Mouse (Mus musculus) forebrain, postnatal 0 days (tissue): ENCODE results near the gene Pepd. TPM values are rescaled to one million over a fixed set of nuclear protein-coding genes. Genes with fewer than 3 reads are reported as not detected.

Experiments used
- ATAC-seq: fragments of 200-750 bp; cut with Nextera tagmentation; 2 replicates; pipeline ENCODE4 v1.8.0; 2017; ENCODE audit warnings: mild to moderate bottlenecking, moderate library complexity
- DNase-seq: peaks from one replicate; pipeline ENCODE4 v3.0.0-alpha.2; 2015
- H3K27ac ChIP-seq: fragments of 300-500 bp; sonication (generic); 2 replicates; pipeline ENCODE4 v1.5.1; 2014; ENCODE audit warnings: low read depth, mild to moderate bottlenecking, antibody characterized with exemption, low read length, moderate library complexity, mixed read lengths
- H3K27me3 ChIP-seq: fragments of 300-500 bp; sonication (generic); 2 replicates; pipeline ENCODE4 v1.6.1; 2014; ENCODE audit warnings: mild to moderate bottlenecking, low read length, mixed read lengths; ENCODE audit not compliant: insufficient read depth
- H3K36me3 ChIP-seq: fragments of 300-500 bp; sonication (generic); 2 replicates; pipeline ENCODE4 v1.6.1; 2014; ENCODE audit warnings: mild to moderate bottlenecking, moderate library complexity; ENCODE audit not compliant: insufficient read depth
- H3K4me1 ChIP-seq: fragments of 300-500 bp; sonication (generic); 2 replicates; pipeline ENCODE4 v1.6.1; 2014; ENCODE audit warnings: antibody characterized with exemption; ENCODE audit not compliant: insufficient read depth
- H3K4me2 ChIP-seq: fragments of 300-500 bp; sonication (generic); 2 replicates; pipeline ENCODE4 v1.6.1; 2014; ENCODE audit warnings: low read depth, mild to moderate bottlenecking, moderate library complexity
- H3K4me3 ChIP-seq: fragments of 300-500 bp; sonication (generic); 2 replicates; pipeline ENCODE4 v1.5.1; 2014; ENCODE audit warnings: low read depth, low read length, mixed read lengths
- H3K9ac ChIP-seq: fragments of 300-500 bp; sonication (generic); 2 replicates; pipeline ENCODE4 v1.6.1; 2014; ENCODE audit warnings: mild to moderate bottlenecking
- H3K9me3 ChIP-seq: fragments of 300-500 bp; sonication (generic); 2 replicates; pipeline ENCODE4 v1.6.1; 2016; ENCODE audit warnings: low read length
- CTCF ChIP-seq: sonication (generic); IDR thresholded peaks from 2 replicates; pipeline ENCODE4 v1.5.1; 2016; ENCODE audit warnings: antibody characterized with exemption, control low read depth, low read depth
- WGBS: fragments of 180-500 bp; shearing (Covaris S2); extraction: QIAGEN DNeasy Blood & Tissue Kit; methylation state at CpG from one replicate; pipeline ENCODE4 v1.1.7; 2014; 5-methylcytosine and 5-hydroxymethylcytosine counted together
- polyA plus RNA-seq: library from polyadenylated mRNA; unstranded; fragments of >200 nt; fragmentation: Nextera tagmentation; extraction: Ambion mirVana; gene quantifications from 2 replicates; pipeline ENCODE4 v1.2.1, GENCODE M21; 2015
- total RNA-seq: library from RNA; depleted of rRNA; stranded (reverse); fragments of >200 nt; gene quantifications from 2 replicates; pipeline ENCODE4 v1.2.3, GENCODE M21; 2014

The Pepd gene
- total and polyA plus RNA-seq, 2 experiments from 2014 or later = 41.2 to 60.4 TPM

- H3K36me3 ChIP-seq = no peaks in the 10 kb centered on the region
- no peak for ATAC-seq
- no peak overlapping the region for H3K4me2 ChIP-seq
- H3K27ac ChIP-seq = no peak overlapping the region
- H3K9me3 ChIP-seq = no peaks in the 10 kb centered on the region
- H3K9ac ChIP-seq = no peak overlapping the region
- H3K27me3 ChIP-seq = no peaks in the 10 kb centered on the region
- H3K4me3 ChIP-seq = no peak overlapping the region
- H3K4me1 ChIP-seq = no peaks in the 10 kb centered on the region
- DNase-seq = no peak
- no peak for TF ChIP-seq CTCF
- WGBS = 92% methylated on average over 6 of the region's 6 CpGs
Measured at GRCm38 (mm10) chr7:34991731-34992246, 79.6 kb downstream of the Pepd start.

- Histone ChIP-seq H3K4me3 (no peak overlapping the region), H3K36me3 (no peaks in the 10 kb centered on the region), H3K27me3 (no peaks in the 10 kb centered on the region), H3K27ac (no peak overlapping the region), H3K4me2 (no peak overlapping the region), H3K4me1 (no peaks in the 10 kb centered on the region), H3K9me3 (no peaks in the 10 kb centered on the region), H3K9ac (no peak overlapping the region)
- DNase-seq (no peak), ATAC-seq (no peak)
- WGBS = 93% methylated on average over 3 of the region's 3 CpGs
- no peak for TF ChIP-seq CTCF
Measured at GRCm38 (mm10) chr7:34992766-34993165, 80.6 kb downstream of the Pepd start.

- no peak overlapping the region for H3K4me2 ChIP-seq
- TF ChIP-seq CTCF = no peak
- 74% methylated on average over 7 of the region's 7 CpGs for WGBS
- no peaks in the 10 kb centered on the region for H3K4me1 ChIP-seq
- H3K4me3 ChIP-seq = no peak overlapping the region
- ATAC-seq (no peak), DNase-seq (no peak)
- H3K9me3 ChIP-seq = no peaks in the 10 kb centered on the region
- H3K36me3 ChIP-seq = no peaks in the 10 kb centered on the region
- no peaks in the 10 kb centered on the region for H3K27me3 ChIP-seq
- H3K27ac ChIP-seq = no peak overlapping the region
- H3K9ac ChIP-seq = no peak overlapping the region
Measured at GRCm38 (mm10) chr7:34995872-34996662, 83.9 kb downstream of the Pepd start.

GRCm38 (mm10) chr7:35000839-35001238 is 88.7 kb downstream of the Pepd start:
- Histone ChIP-seq H3K27me3 (no peaks in the 10 kb centered on the region), H3K9ac (no peak overlapping the region), H3K4me1 (no peaks in the 10 kb centered on the region), H3K36me3 (no peaks in the 10 kb centered on the region), H3K9me3 (no peaks in the 10 kb centered on the region), H3K4me3 (no peak overlapping the region), H3K4me2 (no peak overlapping the region), H3K27ac (no peak overlapping the region)
- WGBS = 42% methylated on average over 6 of the region's 6 CpGs
- 0 out of 2 replicates have a peak, but pooled peaks have one; percentile 28 for ATAC-seq
- DNase-seq = peak; percentile 47
- TF ChIP-seq CTCF = peak; percentile 77

GRCm38 (mm10) chr7:35003171-35003737 is 91.1 kb downstream of the Pepd start:
- Histone ChIP-seq H3K4me3 (no peak overlapping the region), H3K4me2 (no peak overlapping the region), H3K27ac (no peak overlapping the region), H3K27me3 (no peaks in the 10 kb centered on the region), H3K36me3 (no peaks in the 10 kb centered on the region), H3K4me1 (no peaks in the 10 kb centered on the region), H3K9ac (no peak overlapping the region), H3K9me3 (no peaks in the 10 kb centered on the region)
- DNase-seq (peak; percentile 42), ATAC-seq (peak; percentile 69; the same call in 1 of the 2 replicates)
- no peak for TF ChIP-seq CTCF
- 49% methylated on average over 7 of the region's 7 CpGs for WGBS

GRCm38 (mm10) chr7:35006661-35007060 is 94.5 kb downstream of the Pepd start:
- no peak overlapping the region for H3K9ac ChIP-seq
- no peaks in the 10 kb centered on the region for H3K4me1 ChIP-seq
- no peak overlapping the region for H3K27ac ChIP-seq
- H3K4me3 ChIP-seq = no peak overlapping the region
- H3K36me3 ChIP-seq = no peaks in the 10 kb centered on the region
- WGBS = 51% methylated on average over 7 of the region's 7 CpGs
- no peaks in the 10 kb centered on the region for H3K9me3 ChIP-seq
- no peaks in the 10 kb centered on the region for H3K27me3 ChIP-seq
- DNase-seq = no peak
- no peak for TF ChIP-seq CTCF
- no peak overlapping the region for H3K4me2 ChIP-seq
- ATAC-seq = no peak

GRCm38 (mm10) chr7:35013228-35013627 is 101.0 kb downstream of the Pepd start:
- no peak for TF ChIP-seq CTCF
- H3K9ac ChIP-seq = no peak overlapping the region
- H3K9me3 ChIP-seq = no peaks in the 10 kb centered on the region
- H3K4me2 ChIP-seq = no peak overlapping the region
- no peak overlapping the region for H3K27ac ChIP-seq
- no peak overlapping the region for H3K4me3 ChIP-seq
- H3K27me3 ChIP-seq = no peaks in the 10 kb centered on the region
- H3K4me1 ChIP-seq = no peaks in the 10 kb centered on the region
- 40% methylated on average over 9 of the region's 9 CpGs for WGBS
- H3K36me3 ChIP-seq = no peaks in the 10 kb centered on the region
- no peak for ATAC-seq
- DNase-seq = no peak
